Mouse (Mus musculus) neural tube, embryonic 13.5 days (tissue): ENCODE data around the gene Krtap1-5. TPM values are rescaled to one million over a fixed set of nuclear protein-coding genes. Genes with fewer than 3 reads are reported as not detected.
"Not testable (repeated sequence)": the region's sequence is repeated elsewhere in the genome, so short reads cannot be mapped to it uniquely, and the experiment has no call there.

Experiments
- ATAC-seq: fragments of 200-750 bp; cut with Nextera tagmentation; 2 replicates; pipeline ENCODE4 v1.8.0; 2017; ENCODE audit warnings: low read depth, mild to moderate bottlenecking, moderate TSS enrichment, moderate library complexity
- H3K27ac ChIP-seq: fragments of 300-500 bp; sonication (generic); replicated peaks from 2 replicates; pipeline ENCODE4 v1.5.1; 2015; ENCODE audit warnings: moderate library complexity, mild to moderate bottlenecking, inconsistent platforms
- H3K27me3 ChIP-seq: fragments of 300-500 bp; sonication (generic); 2 replicates; pipeline ENCODE4 v1.6.1; 2015; ENCODE audit warnings: mild to moderate bottlenecking, inconsistent platforms
- H3K36me3 ChIP-seq: fragments of 300-500 bp; sonication (generic); 2 replicates; pipeline ENCODE4 v1.6.1; 2015; ENCODE audit warnings: mild to moderate bottlenecking, inconsistent platforms
- H3K4me1 ChIP-seq: fragments of 300-500 bp; sonication (generic); replicated peaks from 2 replicates; pipeline ENCODE4 v1.6.1; 2015; ENCODE audit warnings: inconsistent platforms
- H3K4me2 ChIP-seq: fragments of 300-500 bp; sonication (generic); 2 replicates; pipeline ENCODE4 v1.6.1; 2015; ENCODE audit warnings: inconsistent platforms, mild to moderate bottlenecking, moderate library complexity
- H3K4me3 ChIP-seq: fragments of 300-500 bp; sonication (generic); 2 replicates; pipeline ENCODE4 v1.5.1; 2015; ENCODE audit warnings: mild to moderate bottlenecking, inconsistent platforms
- H3K9ac ChIP-seq: fragments of 300-500 bp; sonication (generic); 2 replicates; pipeline ENCODE4 v1.6.1; 2015; ENCODE audit warnings: moderate library complexity, mild to moderate bottlenecking, inconsistent platforms
- H3K9me3 ChIP-seq: fragments of 300-500 bp; sonication (generic); 2 replicates; pipeline ENCODE4 v1.6.1; 2016; ENCODE audit warnings: inconsistent platforms
- WGBS: fragments of 180-500 bp; shearing (Covaris S2); methylation state at CpG from one replicate; pipeline ENCODE4 v1.1.7; 2015; 5-methylcytosine and 5-hydroxymethylcytosine counted together
- polyA plus RNA-seq: library from polyadenylated mRNA; unstranded; fragments of >200 nt; fragmentation: Nextera tagmentation; extraction: Ambion mirVana; gene quantifications from 2 replicates; pipeline ENCODE4 v1.2.1, GENCODE M21; 2015

Krtap1-5 gene
- polyA plus RNA-seq, result not detected in 2 replicates

- Histone ChIP-seq H3K9me3 (no peaks in the 10 kb centered on the region), H3K4me1 (no peaks in the 10 kb centered on the region), H3K9ac (no peak within 1 kb of the TSS), H3K27ac (no peak within 1 kb of the TSS), H3K27me3 (no peaks in the 10 kb centered on the region), H3K36me3 (no peaks in the 10 kb centered on the region), H3K4me2 (no peak within 1 kb of the TSS), H3K4me3 (no peak within 1 kb of the TSS)
- ATAC-seq, result no peak
- 74% methylated on average over 6 of the region's 6 CpGs for WGBS
Measured at GRCm38 (mm10) chr11:99580636-99581035, at the start of gene Krtap1-5. Gene Krtap1-5 (minus strand): TSS chr11:99581016.

GRCm38 (mm10) chr11:99628138-99628537 lies 47.3 kb upstream of the Krtap1-5 start, which contains the start of gene Krtap4-1:
Gene Krtap4-1 (minus strand): TSS chr11:99628238.
- Histone ChIP-seq H3K36me3 (no peaks in the 10 kb centered on the region), H3K27ac (no peak within 1 kb of the TSS), H3K9me3 (no peaks in the 10 kb centered on the region), H3K4me2 (no peak within 1 kb of the TSS), H3K27me3 (no peaks in the 10 kb centered on the region), H3K4me3 (no peak within 1 kb of the TSS), H3K9ac (no peak within 1 kb of the TSS), H3K4me1 (no peaks in the 10 kb centered on the region)
- no peak for ATAC-seq
- WGBS, result 86% methylated on average over 4 of the region's 4 CpGs

- 91% methylated on average over 2 of the region's 2 CpGs for WGBS
- Histone ChIP-seq H3K27ac (no peak within 1 kb of the TSS), H3K9ac (no peak within 1 kb of the TSS), H3K9me3 (no peaks in the 10 kb centered on the region), H3K36me3 (no peaks in the 10 kb centered on the region), H3K4me1 (no peaks in the 10 kb centered on the region), H3K4me3 (no peak within 1 kb of the TSS), H3K4me2 (no peak within 1 kb of the TSS), H3K27me3 (no peaks in the 10 kb centered on the region)
- no peak for ATAC-seq
Measured at GRCm38 (mm10) chr11:99620335-99620734, 39.5 kb upstream of the Krtap1-5 start, which contains the start of gene Gm11562. Gene Gm11562 (minus strand): TSS chr11:99620435.

- no peak for ATAC-seq
Measured at GRCm38 (mm10) chr11:99614796-99615363, 34.1 kb upstream of the Krtap1-5 start, which contains the start of gene Krtap2-4. Gene Krtap2-4 (minus strand): TSS chr11:99614846.

GRCm38 (mm10) chr11:99610089-99610488 lies 29.3 kb upstream of the Krtap1-5 start, which contains the start of gene Gm11937:
Gene Gm11937 (minus strand): TSS chr11:99610189.
- WGBS, result 50% methylated on average over 1 of the region's 2 CpGs
- H3K27ac ChIP-seq, H3K9me3 ChIP-seq, ATAC-seq, H3K36me3 ChIP-seq, H3K4me2 ChIP-seq, H3K27me3 ChIP-seq, H3K4me1 ChIP-seq, H3K4me3 ChIP-seq, H3K9ac ChIP-seq: not testable (repeated sequence)

More at GRCm38 (mm10) chr11:99614796-99615363, 34.1 kb upstream of the Krtap1-5 start, which contains the start of gene Krtap2-4:
- H3K9ac ChIP-seq, result no peak within 1 kb of the TSS
- no peaks in the 10 kb centered on the region for H3K4me1 ChIP-seq
- H3K27me3 ChIP-seq, result no peaks in the 10 kb centered on the region
- no peaks in the 10 kb centered on the region for H3K9me3 ChIP-seq
- H3K4me3 ChIP-seq, result no peak within 1 kb of the TSS
- 62% methylated on average over 3 of the region's 3 CpGs for WGBS
- H3K36me3 ChIP-seq, result no peaks in the 10 kb centered on the region
- no peak within 1 kb of the TSS for H3K27ac ChIP-seq
- no peak within 1 kb of the TSS for H3K4me2 ChIP-seq

GRCm38 (mm10) chr11:99609126-99609525 lies 28.3 kb upstream of the Krtap1-5 start:
- no peaks in the 10 kb centered on the region for H3K27me3 ChIP-seq
- no peak for ATAC-seq
- no peaks in the 10 kb centered on the region for H3K36me3 ChIP-seq
- H3K4me2 ChIP-seq, result no peak overlapping the region
- no peak overlapping the region for H3K4me3 ChIP-seq
- no peaks in the 10 kb centered on the region for H3K9me3 ChIP-seq
- H3K9ac ChIP-seq, result no peak overlapping the region
- H3K27ac ChIP-seq, result no peak overlapping the region
- no peaks in the 10 kb centered on the region for H3K4me1 ChIP-seq
- WGBS, result 64% methylated on average over 1 of the region's 1 CpGs

GRCm38 (mm10) chr11:99603208-99603607 lies 22.4 kb upstream of the Krtap1-5 start, which contains the start of gene Gm11938:
Gene Gm11938 (minus strand): TSS chr11:99603308.
- H3K9me3 ChIP-seq, result not testable (repeated sequence)

GRCm38 (mm10) chr11:99597742-99598141 lies 16.9 kb upstream of the Krtap1-5 start, which contains the start of gene Krtap9-3:
Gene Krtap9-3 (minus strand): TSS chr11:99598105.
- H3K27ac ChIP-seq, H3K4me3 ChIP-seq, H3K36me3 ChIP-seq, ATAC-seq, H3K27me3 ChIP-seq, H3K9ac ChIP-seq, H3K9me3 ChIP-seq, H3K4me2 ChIP-seq, H3K4me1 ChIP-seq: not testable (repeated sequence)
- WGBS, result 81% methylated on average over 6 of the region's 6 CpGs

More at GRCm38 (mm10) chr11:99603208-99603607, 22.4 kb upstream of the Krtap1-5 start, which contains the start of gene Gm11938:
- not testable (repeated sequence) for H3K27me3 ChIP-seq, H3K27ac ChIP-seq, H3K9ac ChIP-seq, H3K36me3 ChIP-seq, ATAC-seq, H3K4me3 ChIP-seq, H3K4me2 ChIP-seq, H3K4me1 ChIP-seq
- WGBS, result 53% methylated on average over 1 of the region's 1 CpGs

- Histone ChIP-seq H3K27ac (no peak within 1 kb of the TSS), H3K27me3 (no peaks in the 10 kb centered on the region), H3K4me2 (no peak within 1 kb of the TSS), H3K36me3 (no peaks in the 10 kb centered on the region), H3K4me3 (no peak within 1 kb of the TSS), H3K9me3 (no peaks in the 10 kb centered on the region), H3K4me1 (no peaks in the 10 kb centered on the region), H3K9ac (no peak within 1 kb of the TSS)
- ATAC-seq, result no peak
- 91% methylated on average over 6 of the region's 6 CpGs for WGBS
Measured at GRCm38 (mm10) chr11:99590981-99591380, 10.2 kb upstream of the Krtap1-5 start, which contains the start of gene Krtap1-3. Gene Krtap1-3 (minus strand): TSS chr11:99591339.

GRCm38 (mm10) chr11:99585096-99585495 lies 4.3 kb upstream of the Krtap1-5 start:
- H3K36me3 ChIP-seq, result no peaks in the 10 kb centered on the region
- no peaks in the 10 kb centered on the region for H3K9me3 ChIP-seq
- H3K4me3 ChIP-seq, result no peak overlapping the region
- 88% methylated on average over 7 of the region's 7 CpGs for WGBS
- H3K9ac ChIP-seq, result no peak overlapping the region
- H3K4me2 ChIP-seq, result no peak overlapping the region
- no peaks in the 10 kb centered on the region for H3K4me1 ChIP-seq
- ATAC-seq, result no peak
- H3K27me3 ChIP-seq, result no peaks in the 10 kb centered on the region
- no peak overlapping the region for H3K27ac ChIP-seq

- Histone ChIP-seq H3K4me3 (no peak within 1 kb of the TSS), H3K36me3 (no peaks in the 10 kb centered on the region), H3K4me1 (no peaks in the 10 kb centered on the region), H3K27me3 (no peaks in the 10 kb centered on the region), H3K4me2 (no peak within 1 kb of the TSS), H3K27ac (no peak within 1 kb of the TSS), H3K9me3 (no peaks in the 10 kb centered on the region), H3K9ac (no peak within 1 kb of the TSS)
- no peak for ATAC-seq
- 86% methylated on average over 5 of the region's 5 CpGs for WGBS
Measured at GRCm38 (mm10) chr11:99583245-99583704, 2.5 kb upstream of the Krtap1-5 start, which contains the start of gene Krtap1-4. Gene Krtap1-4 (minus strand): TSS chr11:99583654.

- WGBS, result 86% methylated on average over 6 of the region's 6 CpGs
- Histone ChIP-seq H3K27me3 (no peaks in the 10 kb centered on the region), H3K9ac (no peak overlapping the region), H3K27ac (no peak overlapping the region), H3K4me2 (no peak overlapping the region), H3K9me3 (no peaks in the 10 kb centered on the region), H3K36me3 (no peaks in the 10 kb centered on the region), H3K4me3 (no peak overlapping the region), H3K4me1 (no peaks in the 10 kb centered on the region)
- no peak for ATAC-seq
Measured at GRCm38 (mm10) chr11:99581564-99581963, 748 bp upstream of the Krtap1-5 start.
